Mouse (Mus musculus) stomach, embryonic 16.5 days (tissue): ENCODE results near the gene Fbxo17. TPM values are rescaled to one million over a fixed set of nuclear protein-coding genes. Genes with fewer than 3 reads are reported as not detected.

Experiments
- ATAC-seq: fragments of 200-750 bp; cut with Nextera tagmentation; 2 replicates; pipeline ENCODE4 v1.8.0; 2017; ENCODE audit warnings: moderate number of reproducible peaks, moderate TSS enrichment; ENCODE audit not compliant: insufficient read depth, low FRiP score
- H3K27ac ChIP-seq: fragments of 300-500 bp; sonication (generic); 2 replicates; pipeline ENCODE4 v1.5.1; 2014; ENCODE audit warnings: low read length
- H3K27me3 ChIP-seq: fragments of 300-500 bp; sonication (generic); 2 replicates; pipeline ENCODE4 v1.6.1; 2014; ENCODE audit warnings: low read length, control low read depth, mixed read lengths; ENCODE audit not compliant: control insufficient read depth, insufficient read depth
- H3K36me3 ChIP-seq: fragments of 300-500 bp; sonication (generic); 2 replicates; pipeline ENCODE4 v1.6.1; 2014; ENCODE audit warnings: low read length; ENCODE audit not compliant: control insufficient read depth, insufficient read depth
- H3K4me1 ChIP-seq: fragments of 300-500 bp; sonication (generic); 2 replicates; pipeline ENCODE4 v1.6.1; 2014; ENCODE audit warnings: low read length, control low read depth, mixed read lengths; ENCODE audit not compliant: control insufficient read depth, insufficient read depth
- H3K4me2 ChIP-seq: fragments of 300-500 bp; sonication (generic); 2 replicates; pipeline ENCODE4 v1.6.1; 2014; ENCODE audit warnings: low read depth, low read length, mixed read lengths
- H3K4me3 ChIP-seq: fragments of 300-500 bp; sonication (generic); replicated peaks from 2 replicates; pipeline ENCODE4 v1.5.1; 2014; ENCODE audit warnings: mild to moderate bottlenecking, low read length
- H3K9ac ChIP-seq: fragments of 300-500 bp; sonication (generic); 2 replicates; pipeline ENCODE4 v1.6.1; 2014; ENCODE audit warnings: low read length
- H3K9me3 ChIP-seq: fragments of 300-500 bp; sonication (generic); replicated peaks from 2 replicates; pipeline ENCODE4 v1.6.1; 2016; ENCODE audit warnings: low read length, control low read depth; ENCODE audit not compliant: control insufficient read depth
- WGBS: fragments of 180-500 bp; shearing (Covaris S2); extraction: QIAGEN DNeasy Blood & Tissue Kit; methylation state at CpG from one replicate; pipeline ENCODE4 v1.1.7; 2014; 5-methylcytosine and 5-hydroxymethylcytosine counted together
- polyA plus RNA-seq: library from polyadenylated mRNA; unstranded; fragments of >200 nt; fragmentation: Nextera tagmentation; extraction: Ambion mirVana; gene quantifications from 2 replicates; pipeline ENCODE4 v1.2.1, GENCODE M21; 2015

Fbxo17 gene
- polyA plus RNA-seq, 1 experiment from 2014 or later, result 9.1 TPM

GRCm38 (mm10) chr7:28710962-28711361, 5.6 kb upstream of the Fbxo17 start:
- Histone ChIP-seq H3K4me3 (no peak overlapping the region), H3K36me3 (no peaks in the 10 kb centered on the region)
- ATAC-seq, result no peak

GRCm38 (mm10) chr7:28714667-28715066, 1.9 kb upstream of the Fbxo17 start:
- Histone ChIP-seq H3K4me3 (no peak overlapping the region), H3K27me3 (no peaks in the 10 kb centered on the region), H3K4me2 (no peak overlapping the region), H3K27ac (no peak overlapping the region), H3K36me3 (no peaks in the 10 kb centered on the region), H3K4me1 (no peaks in the 10 kb centered on the region), H3K9me3 (no peaks in the 10 kb centered on the region), H3K9ac (no peak overlapping the region)
- ATAC-seq, result no peak
- WGBS, result 71% methylated on average over 5 of the region's 5 CpGs

More at GRCm38 (mm10) chr7:28710962-28711361, 5.6 kb upstream of the Fbxo17 start:
- Histone ChIP-seq H3K27ac (no peak overlapping the region), H3K4me1 (no peaks in the 10 kb centered on the region), H3K9ac (no peak overlapping the region), H3K27me3 (no peaks in the 10 kb centered on the region), H3K9me3 (no peaks in the 10 kb centered on the region), H3K4me2 (no peak overlapping the region)
- 66% methylated on average over 3 of the region's 3 CpGs for WGBS

GRCm38 (mm10) chr7:28715598-28715997, 1.0 kb upstream of the Fbxo17 start:
- Histone ChIP-seq H3K4me1 (no peaks in the 10 kb centered on the region), H3K27ac (no peak overlapping the region), H3K36me3 (no peaks in the 10 kb centered on the region), H3K9me3 (no peaks in the 10 kb centered on the region), H3K27me3 (no peaks in the 10 kb centered on the region), H3K4me3 (no peak overlapping the region), H3K4me2 (no peak overlapping the region), H3K9ac (no peak overlapping the region)
- WGBS, result 97% methylated on average over 2 of the region's 2 CpGs
- no peak for ATAC-seq

GRCm38 (mm10) chr7:28717726-28718125, 1.1 kb downstream of the Fbxo17 start:
- peak overlapping the region; percentile 84; the same call in 1 of the 2 replicates for H3K4me2 ChIP-seq
- no peak for ATAC-seq
- H3K4me1 ChIP-seq, result no peaks in the 10 kb centered on the region
- no peak overlapping the region for H3K27ac ChIP-seq
- no peaks in the 10 kb centered on the region for H3K9me3 ChIP-seq
- H3K9ac ChIP-seq, result no peak overlapping the region
- no peaks in the 10 kb centered on the region for H3K36me3 ChIP-seq
- H3K4me3 ChIP-seq, result no peak overlapping the region; the same call in 1 of the 2 replicates
- H3K27me3 ChIP-seq, result no peaks in the 10 kb centered on the region
- 64% methylated on average over 10 of the region's 10 CpGs for WGBS

GRCm38 (mm10) chr7:28719159-28719558, 2.6 kb downstream of the Fbxo17 start:
- H3K9me3 ChIP-seq, result no peaks in the 10 kb centered on the region
- H3K9ac ChIP-seq, result no peak overlapping the region
- no peak overlapping the region for H3K4me3 ChIP-seq
- H3K36me3 ChIP-seq, result no peaks in the 10 kb centered on the region
- 43% methylated on average over 4 of the region's 4 CpGs for WGBS
- H3K4me1 ChIP-seq, result no peaks in the 10 kb centered on the region
- H3K27me3 ChIP-seq, result no peaks in the 10 kb centered on the region
- no peak overlapping the region for H3K4me2 ChIP-seq
- no peak for ATAC-seq
- no peak overlapping the region for H3K27ac ChIP-seq

GRCm38 (mm10) chr7:28719650-28720049, 3.0 kb downstream of the Fbxo17 start:
- Histone ChIP-seq H3K4me2 (no peak overlapping the region), H3K27ac (no peak overlapping the region), H3K4me1 (no peaks in the 10 kb centered on the region), H3K9me3 (no peaks in the 10 kb centered on the region), H3K27me3 (no peaks in the 10 kb centered on the region), H3K36me3 (no peaks in the 10 kb centered on the region), H3K4me3 (no peak overlapping the region), H3K9ac (no peak overlapping the region)
- ATAC-seq, result no peak
- WGBS, result 77% methylated on average over 2 of the region's 2 CpGs

- no peak overlapping the region for H3K27ac ChIP-seq
- WGBS, result 62% methylated on average over 3 of the region's 3 CpGs
- ATAC-seq, result no peak
Observed at GRCm38 (mm10) chr7:28720753-28721537, 4.3 kb downstream of the Fbxo17 start.

GRCm38 (mm10) chr7:28722079-28722478, 5.5 kb downstream of the Fbxo17 start:
- ATAC-seq, result no peak
- 86% methylated on average over 7 of the region's 7 CpGs for WGBS
- H3K4me1 ChIP-seq, result no peaks in the 10 kb centered on the region
- no peak overlapping the region for H3K27ac ChIP-seq
- H3K9ac ChIP-seq, result no peak overlapping the region
- no peak overlapping the region for H3K4me2 ChIP-seq
- no peaks in the 10 kb centered on the region for H3K27me3 ChIP-seq
- H3K9me3 ChIP-seq, result no peaks in the 10 kb centered on the region
- H3K36me3 ChIP-seq, result no peaks in the 10 kb centered on the region
- H3K4me3 ChIP-seq, result no peak overlapping the region

More at GRCm38 (mm10) chr7:28720753-28721537, 4.3 kb downstream of the Fbxo17 start:
- Histone ChIP-seq H3K4me2 (no peak overlapping the region), H3K4me1 (no peaks in the 10 kb centered on the region), H3K4me3 (no peak overlapping the region), H3K9me3 (no peaks in the 10 kb centered on the region), H3K36me3 (no peaks in the 10 kb centered on the region), H3K27me3 (no peaks in the 10 kb centered on the region), H3K9ac (no peak overlapping the region)

- no peaks in the 10 kb centered on the region for H3K27me3 ChIP-seq
- H3K27ac ChIP-seq, result no peak overlapping the region
- no peaks in the 10 kb centered on the region for H3K9me3 ChIP-seq
- H3K36me3 ChIP-seq, result no peaks in the 10 kb centered on the region
- no peak overlapping the region for H3K9ac ChIP-seq
- H3K4me2 ChIP-seq, result no peak overlapping the region
- WGBS, result 89% methylated on average over 2 of the region's 2 CpGs
- no peak overlapping the region for H3K4me3 ChIP-seq
- H3K4me1 ChIP-seq, result no peaks in the 10 kb centered on the region
- no peak for ATAC-seq
Observed at GRCm38 (mm10) chr7:28724613-28725012, 8.0 kb downstream of the Fbxo17 start.
